Mouse (Mus musculus) neural tube, embryonic 14.5 days (tissue): ENCODE results near the gene Mtss1l. TPM values are rescaled to one million over a fixed set of nuclear protein-coding genes. Genes with fewer than 3 reads are reported as not detected.

Experiments
- ATAC-seq: fragments of 200-750 bp; cut with Nextera tagmentation; 2 replicates; pipeline ENCODE4 v1.8.0; 2017; ENCODE audit warnings: low read depth, mild to moderate bottlenecking, moderate TSS enrichment, moderate library complexity
- H3K27ac ChIP-seq: fragments of 300-500 bp; sonication (generic); 2 replicates; pipeline ENCODE4 v1.5.1; 2014; ENCODE audit warnings: low read depth, mild to moderate bottlenecking, control low read depth, low read length, moderate library complexity, mixed read lengths
- H3K27me3 ChIP-seq: fragments of 300-500 bp; sonication (generic); 2 replicates; pipeline ENCODE4 v1.6.1; 2014; ENCODE audit warnings: low read length; ENCODE audit not compliant: control insufficient read depth, insufficient read depth
- H3K36me3 ChIP-seq: fragments of 300-500 bp; sonication (generic); 2 replicates; pipeline ENCODE4 v1.6.1; 2014; ENCODE audit warnings: low read length, mixed read lengths; ENCODE audit not compliant: control insufficient read depth, insufficient read depth
- H3K4me1 ChIP-seq: fragments of 300-500 bp; sonication (generic); 2 replicates; pipeline ENCODE4 v1.6.1; 2014; ENCODE audit warnings: low read length; ENCODE audit not compliant: control insufficient read depth, insufficient read depth
- H3K4me2 ChIP-seq: fragments of 300-500 bp; sonication (generic); 2 replicates; pipeline ENCODE4 v1.6.1; 2014; ENCODE audit warnings: mild to moderate bottlenecking, low read depth, low read length, control low read depth
- H3K4me3 ChIP-seq: fragments of 300-500 bp; sonication (generic); 2 replicates; pipeline ENCODE4 v1.5.1; 2014; ENCODE audit warnings: low read depth, low read length, control low read depth, mixed read lengths
- H3K9ac ChIP-seq: fragments of 300-500 bp; sonication (generic); replicated peaks from 2 replicates; pipeline ENCODE4 v1.6.1; 2014; ENCODE audit warnings: low read depth, mild to moderate bottlenecking, control low read depth, low read length, mixed read lengths
- H3K9me3 ChIP-seq: fragments of 300-500 bp; sonication (generic); 2 replicates; pipeline ENCODE4 v1.6.1; 2016; ENCODE audit warnings: low read length; ENCODE audit not compliant: control insufficient read depth
- WGBS: fragments of 180-500 bp; shearing (Covaris S2); extraction: QIAGEN DNeasy Blood & Tissue Kit; methylation state at CpG from one replicate; pipeline ENCODE4 v1.1.7; 2014; 5-methylcytosine and 5-hydroxymethylcytosine counted together
- polyA plus RNA-seq: library from polyadenylated mRNA; unstranded; fragments of >200 nt; fragmentation: Nextera tagmentation; extraction: Ambion mirVana; gene quantifications from 2 replicates; pipeline ENCODE4 v1.2.1, GENCODE M21; 2014

Gene Mtss1l
- polyA plus RNA-seq, 1 experiment from 2014 or later = 24.9 TPM

DNA sequence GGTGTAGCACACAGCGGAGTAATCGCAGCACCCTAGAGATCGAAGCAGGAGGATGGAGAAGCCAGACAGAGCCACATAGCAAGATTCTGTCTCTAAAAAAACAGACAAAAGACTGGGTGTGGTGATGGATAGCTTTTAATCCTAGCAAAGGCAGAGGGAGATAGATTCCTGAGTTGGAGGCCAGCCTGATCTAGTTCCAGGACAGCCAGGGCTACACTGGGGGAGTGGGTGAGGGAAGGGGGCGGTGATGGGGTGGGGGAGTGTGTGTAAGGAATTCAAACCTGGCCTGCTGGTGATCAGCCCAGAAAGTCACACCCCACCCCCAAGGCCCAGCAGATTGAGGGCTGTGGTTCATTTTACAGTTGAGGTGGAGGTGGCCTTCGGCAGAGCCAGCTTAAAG lies 34.9 kb downstream of the Mtss1l start:
- Histone ChIP-seq H3K4me1 (no peaks in the 10 kb centered on the region), H3K4me3 (no peak overlapping the region), H3K27me3 (no peaks in the 10 kb centered on the region), H3K27ac (no peak overlapping the region), H3K9me3 (no peaks in the 10 kb centered on the region), H3K9ac (no peak overlapping the region), H3K4me2 (no peak overlapping the region), H3K36me3 (no peaks in the 10 kb centered on the region)
- ATAC-seq = no peak
- 88% methylated on average over 5 of the region's 5 CpGs for WGBS

- WGBS = 77% methylated on average over 7 of the region's 7 CpGs
- ATAC-seq = no peak
- H3K27ac ChIP-seq = no peak overlapping the region
Observed at GRCm38 (mm10) chr8:110760280-110760940, 39.1 kb downstream of the Mtss1l start.

GRCm38 (mm10) chr8:110761185-110761584 lies 39.9 kb downstream of the Mtss1l start:
- 51% methylated on average over 5 of the region's 5 CpGs for WGBS

More at GRCm38 (mm10) chr8:110760280-110760940, 39.1 kb downstream of the Mtss1l start:
- no peaks in the 10 kb centered on the region for H3K36me3 ChIP-seq
- no peak overlapping the region for H3K4me2 ChIP-seq
- no peaks in the 10 kb centered on the region for H3K4me1 ChIP-seq
- no peak overlapping the region for H3K9ac ChIP-seq
- H3K4me3 ChIP-seq = no peak overlapping the region
- H3K9me3 ChIP-seq = no peaks in the 10 kb centered on the region
- H3K27me3 ChIP-seq = no peaks in the 10 kb centered on the region

DNA sequence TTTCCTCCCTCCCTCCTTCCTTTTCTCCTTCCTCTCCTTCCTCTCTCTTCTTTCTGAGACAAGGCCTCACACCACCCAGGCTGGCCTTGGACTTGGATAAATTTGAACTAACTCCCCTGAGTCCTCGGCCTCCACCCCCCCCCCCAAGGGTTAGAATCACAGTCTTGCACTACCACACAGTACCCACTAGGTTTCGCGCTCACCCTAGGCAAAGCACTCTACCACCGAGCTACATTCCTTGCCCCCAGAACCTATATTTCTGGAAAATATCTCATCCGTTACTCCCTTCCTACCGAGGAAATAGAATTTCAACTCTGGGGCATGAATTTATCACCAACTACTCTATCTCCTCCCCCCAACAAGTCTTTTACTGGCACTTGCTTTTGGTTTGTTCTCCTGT lies 40.7 kb downstream of the Mtss1l start:
- Histone ChIP-seq H3K36me3 (no peaks in the 10 kb centered on the region), H3K4me3 (no peak overlapping the region), H3K9me3 (no peaks in the 10 kb centered on the region), H3K4me1 (no peaks in the 10 kb centered on the region), H3K27me3 (no peaks in the 10 kb centered on the region), H3K9ac (no peak overlapping the region), H3K27ac (no peak overlapping the region), H3K4me2 (no peak overlapping the region)
- WGBS = 67% methylated on average over 6 of the region's 6 CpGs
- no peak for ATAC-seq

More at GRCm38 (mm10) chr8:110761185-110761584, 39.9 kb downstream of the Mtss1l start:
- ATAC-seq = no peak
- Histone ChIP-seq H3K36me3 (no peaks in the 10 kb centered on the region), H3K4me3 (no peak overlapping the region), H3K9me3 (no peaks in the 10 kb centered on the region), H3K9ac (no peak overlapping the region), H3K27ac (no peak overlapping the region), H3K4me2 (no peak overlapping the region), H3K27me3 (no peaks in the 10 kb centered on the region), H3K4me1 (no peaks in the 10 kb centered on the region)

DNA sequence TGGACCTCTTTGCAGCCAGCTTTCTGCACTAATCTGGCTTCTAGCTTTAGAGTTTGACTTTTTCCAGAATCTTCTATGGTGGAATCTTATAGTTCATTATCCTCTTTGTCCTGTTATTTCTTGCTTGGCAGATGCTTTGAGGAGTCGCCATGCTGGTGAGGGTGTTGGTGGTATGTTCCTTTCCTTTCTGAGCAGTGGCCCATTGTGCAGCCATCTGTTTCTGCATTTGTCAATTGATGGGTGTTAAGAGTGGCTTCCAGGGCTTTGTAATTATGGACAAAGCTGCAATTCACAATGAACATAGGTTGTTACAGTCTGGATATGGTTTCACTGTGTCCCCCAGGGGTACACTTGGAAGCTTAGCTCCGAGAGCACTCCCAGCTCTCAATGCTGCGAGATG lies 43.4 kb downstream of the Mtss1l start:
- Histone ChIP-seq H3K36me3 (no peaks in the 10 kb centered on the region), H3K4me2 (no peak overlapping the region), H3K4me3 (no peak overlapping the region), H3K4me1 (no peaks in the 10 kb centered on the region), H3K9ac (no peak overlapping the region), H3K9me3 (no peaks in the 10 kb centered on the region), H3K27ac (no peak overlapping the region), H3K27me3 (no peaks in the 10 kb centered on the region)
- 53% methylated on average over 3 of the region's 3 CpGs for WGBS
- no peak for ATAC-seq

DNA sequence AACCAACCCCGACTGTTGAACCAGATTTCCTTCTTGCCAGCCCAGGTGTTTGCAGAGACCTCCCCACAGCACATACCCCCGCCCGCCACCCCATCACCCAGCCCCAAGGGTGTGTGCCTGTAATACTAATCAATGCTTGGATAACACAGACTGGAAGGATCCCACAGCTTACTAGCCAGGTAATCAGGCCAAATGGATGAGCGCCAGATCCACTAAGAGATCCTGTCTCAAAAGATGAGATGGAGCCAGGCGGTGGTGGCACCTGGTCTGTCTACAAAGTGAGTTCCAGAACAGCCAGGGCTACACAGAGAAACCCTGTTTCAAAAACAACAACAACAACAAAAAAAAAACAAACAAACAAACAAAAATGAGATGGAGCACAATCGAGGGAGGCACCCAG lies 46.0 kb downstream of the Mtss1l start:
- Histone ChIP-seq H3K27ac (no peak overlapping the region), H3K9me3 (no peaks in the 10 kb centered on the region), H3K4me3 (no peak overlapping the region), H3K4me2 (no peak overlapping the region), H3K4me1 (no peaks in the 10 kb centered on the region), H3K36me3 (no peaks in the 10 kb centered on the region), H3K27me3 (no peaks in the 10 kb centered on the region), H3K9ac (no peak overlapping the region)
- WGBS = 88% methylated on average over 6 of the region's 6 CpGs
- no peak for ATAC-seq

GRCm38 (mm10) chr8:110772452-110772851 lies 51.2 kb downstream of the Mtss1l start:
- Histone ChIP-seq H3K4me3 (no peak overlapping the region), H3K27ac (no peak overlapping the region), H3K9me3 (no peaks in the 10 kb centered on the region), H3K4me1 (no peaks in the 10 kb centered on the region), H3K27me3 (no peaks in the 10 kb centered on the region), H3K36me3 (no peaks in the 10 kb centered on the region), H3K9ac (no peak overlapping the region), H3K4me2 (no peak overlapping the region)
- 84% methylated on average over 7 of the region's 7 CpGs for WGBS
- no peak for ATAC-seq

DNA sequence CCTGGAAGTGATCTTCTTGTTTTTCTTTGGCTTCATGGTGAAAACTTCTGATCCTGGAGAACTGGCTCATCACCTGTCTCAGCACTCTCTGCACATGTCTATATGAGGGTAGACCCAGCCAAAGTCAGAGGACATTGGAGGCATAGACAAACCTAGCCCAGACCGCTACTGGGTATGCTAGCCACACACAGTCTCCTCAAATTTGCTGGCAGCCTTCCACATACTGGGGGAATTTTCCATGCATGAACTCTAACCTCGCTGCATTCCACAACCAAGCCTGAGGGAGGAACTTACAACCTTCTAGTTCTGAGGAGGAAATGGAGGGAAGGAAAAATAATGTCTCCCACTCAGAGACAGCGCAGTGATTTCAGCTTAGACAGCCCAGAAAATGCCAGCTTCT lies 52.8 kb downstream of the Mtss1l start:
- H3K9ac ChIP-seq = no peak overlapping the region

DNA sequence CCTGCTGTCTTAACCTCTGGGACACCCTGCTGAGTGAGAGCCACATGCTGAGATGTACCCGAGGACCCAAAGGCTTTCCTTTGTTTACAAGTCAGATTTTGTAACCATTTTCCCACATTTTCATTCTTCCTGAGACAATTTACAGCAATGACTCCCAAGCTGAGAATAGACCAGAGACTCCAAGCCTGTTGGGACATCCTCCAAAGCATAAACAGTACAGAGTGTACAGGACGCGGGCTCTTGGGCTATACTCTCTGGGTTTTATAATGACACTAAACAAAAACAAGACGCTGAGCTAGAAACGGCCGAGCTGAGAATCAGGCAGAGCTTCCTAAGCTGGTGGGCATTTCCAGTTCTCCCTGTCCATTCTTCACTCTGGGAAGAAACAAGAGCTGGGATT lies 53.4 kb downstream of the Mtss1l start:
- no peaks in the 10 kb centered on the region for H3K27me3 ChIP-seq
- no peak overlapping the region for H3K9ac ChIP-seq
- no peak for ATAC-seq
- no peak overlapping the region for H3K4me2 ChIP-seq
- H3K4me1 ChIP-seq = no peaks in the 10 kb centered on the region
- H3K4me3 ChIP-seq = no peak overlapping the region
- no peaks in the 10 kb centered on the region for H3K9me3 ChIP-seq
- no peak overlapping the region for H3K27ac ChIP-seq
- 87% methylated on average over 6 of the region's 6 CpGs for WGBS
- H3K36me3 ChIP-seq = no peaks in the 10 kb centered on the region

More for the DNA sequence above, 52.8 kb downstream of the Mtss1l start:
- ATAC-seq = no peak
- no peak overlapping the region for H3K4me3 ChIP-seq
- H3K4me2 ChIP-seq = no peak overlapping the region
- no peaks in the 10 kb centered on the region for H3K4me1 ChIP-seq
- H3K27me3 ChIP-seq = no peaks in the 10 kb centered on the region
- H3K9me3 ChIP-seq = no peaks in the 10 kb centered on the region
- 79% methylated on average over 3 of the region's 3 CpGs for WGBS
- H3K36me3 ChIP-seq = no peaks in the 10 kb centered on the region
- no peak overlapping the region for H3K27ac ChIP-seq
